Mouse (Mus musculus) cerebellum, postnatal 14 days (tissue): ENCODE results near the gene Krtap29-1.

Experiments
- DNase-seq, 2 experiments: peaks; one replicate each; pipeline ENCODE4 v3.0.0; 2021; ENCODE audit warnings: mixed read lengths in 2 of 2

Krtap29-1 gene

GRCm38 (mm10) chr11:99937751-99938264 lies 41.0 kb downstream of the Krtap29-1 start:
- no peak for DNase-seq

- DNase-seq: no peak
These were observed 42.9 kb downstream of the Krtap29-1 start, which contains the start of gene Krtap31-2 for GRCm38 (mm10) chr11:99935991-99936390. TSS of gene Krtap31-2 (plus strand) at chr11:99936291.
